Mouse (Mus musculus) bone marrow, adult 2 months (tissue): Measurements from ENCODE around the gene Gtsf1l.

ENCODE experiments used
- CTCF ChIP-seq: fragments of 200-500 bp; IDR thresholded peaks from 2 replicates; pipeline ENCODE4 v1.5.1; 2011; ENCODE audit warnings: low read length, control low read depth; ENCODE audit not compliant: control insufficient read depth, insufficient read depth
- POLR2A ChIP-seq: fragments of 200-500 bp; IDR thresholded peaks from 2 replicates; pipeline ENCODE4 v1.6.1; 2011; ENCODE audit warnings: low read depth, mild to moderate bottlenecking, control low read depth, low read length, borderline replicate concordance; ENCODE audit not compliant: control insufficient read depth

GRCm38 (mm10) chr2:163067233-163067632 is 20.4 kb downstream of the Gtsf1l start:
- TF ChIP-seq CTCF (no peak), POLR2A (no peak)
